Mouse (Mus musculus): ENCODE measurements at regions not wholly inside any gene's neighbourhood (a gene's known extent, or its start where the extent isn't known, plus 50 kb on each side); places are given as distances from the start of the nearest gene placed in this dataset.
A peak's percentile ranks its signal among the peaks of the same experiment; 100 is the strongest.
"Not testable (repeated sequence)": the region's sequence is repeated elsewhere in the genome, so short reads cannot be mapped to it uniquely, and the experiment has no call there.

DNA sequence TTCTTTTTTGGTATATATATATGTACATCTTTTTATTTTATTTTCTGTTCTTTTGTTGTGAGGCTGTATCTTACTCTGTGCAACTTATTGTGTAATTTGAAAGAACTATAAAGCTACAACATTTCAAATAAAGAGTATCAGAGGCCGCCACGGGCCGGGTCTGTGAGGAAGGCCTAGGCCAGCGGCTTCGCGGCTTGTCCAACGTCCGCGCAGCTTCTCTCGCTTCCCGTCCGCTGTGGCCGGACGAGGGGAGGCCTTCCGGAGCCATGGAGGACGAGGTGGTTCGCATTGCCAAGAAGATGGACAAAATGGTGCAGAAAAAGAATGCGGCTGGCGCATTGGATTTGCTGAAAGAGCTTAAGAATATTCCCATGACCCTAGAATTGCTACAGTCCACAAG is 167.4 kb downstream of the Kif21a start:
- DNase-seq (ENCODE audit: low read depth, low spot score) = not testable (repeated sequence)

DNA sequence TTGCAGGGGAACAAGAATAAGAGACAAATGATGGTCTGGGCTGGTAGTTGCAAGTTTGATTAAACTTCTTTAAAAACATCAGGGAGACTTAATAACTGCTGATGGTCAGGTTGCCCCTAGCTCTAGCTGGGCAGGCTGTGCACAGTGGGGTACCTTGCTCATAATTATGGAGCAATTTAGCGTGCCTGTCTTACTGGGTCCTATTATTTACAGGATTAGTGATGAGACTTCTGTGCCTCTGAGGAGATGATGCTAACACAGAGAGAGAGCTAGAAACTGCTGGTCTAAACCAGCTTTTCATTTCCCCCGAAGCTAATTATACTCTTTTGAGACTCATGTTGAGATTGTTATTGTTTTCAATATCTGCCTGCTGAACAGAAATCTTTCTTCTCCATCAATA is 180.3 kb downstream of the Kif21a start:
- DNase-seq (ENCODE audit: low read depth, low spot score) = no peak

DNA sequence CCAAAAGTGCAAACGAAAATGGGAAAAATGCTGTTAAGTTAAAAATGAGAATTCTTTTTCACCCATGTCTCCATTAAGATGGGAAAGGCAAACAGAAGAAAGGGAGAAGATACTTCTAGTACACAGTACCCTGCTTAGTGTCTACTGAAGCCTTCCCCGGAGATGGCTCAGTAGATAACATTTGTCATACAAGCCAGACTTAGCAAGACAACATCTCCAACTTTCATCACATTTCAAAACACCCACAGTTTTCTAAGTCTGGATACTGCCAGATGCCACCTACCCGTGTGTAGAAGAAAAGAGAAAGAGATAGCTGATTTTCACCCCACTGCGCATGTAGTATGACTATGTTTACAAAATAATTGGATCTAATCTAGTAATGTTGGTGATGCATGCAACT is 174.5 kb upstream of the Cpne8 start:
- DNase-seq (ENCODE audit: low read depth, low spot score) = not testable (repeated sequence)

DNA sequence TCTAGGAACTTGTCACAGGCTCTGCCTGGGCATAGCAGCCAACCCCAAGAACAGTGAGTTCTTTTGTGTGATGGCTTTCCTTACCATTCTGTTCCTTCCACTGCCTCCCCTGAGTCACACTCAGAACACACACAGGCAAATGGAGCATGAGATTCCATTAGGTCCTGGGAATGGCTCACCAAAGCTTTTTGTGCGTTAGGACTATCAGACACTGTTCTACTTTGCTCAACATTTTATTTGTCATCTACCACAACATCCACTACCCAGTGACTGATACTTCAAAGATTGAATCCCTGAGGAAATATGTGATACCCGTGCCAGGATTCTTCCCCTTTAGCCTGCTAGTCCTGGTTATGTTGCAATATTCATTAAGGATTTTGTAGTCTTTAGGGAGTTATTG is 172.8 kb upstream of the Cpne8 start:
- DNase-seq (ENCODE audit: low read depth, low spot score) = no peak

DNA sequence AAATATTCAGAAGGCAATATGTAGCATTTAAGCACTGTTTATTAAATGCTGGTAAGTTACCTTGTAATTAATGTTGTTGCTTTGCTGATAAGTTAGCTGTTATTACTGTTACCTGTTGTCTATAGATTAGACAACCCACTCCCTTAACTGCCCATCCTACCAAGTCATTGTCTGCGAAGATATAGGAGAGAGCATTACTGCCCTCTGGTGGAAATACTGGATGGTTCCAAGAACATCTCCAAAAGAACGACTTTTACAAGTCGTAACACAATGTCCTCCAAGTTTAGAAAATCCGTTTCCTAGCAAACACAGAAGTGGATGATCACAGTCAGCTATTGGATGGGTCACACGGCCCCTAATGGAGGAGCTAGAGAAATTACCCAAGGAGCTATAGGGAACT is 162.2 kb upstream of the Cpne8 start:
- DNase-seq (ENCODE audit: low read depth, low spot score) = peak; percentile 49

DNA sequence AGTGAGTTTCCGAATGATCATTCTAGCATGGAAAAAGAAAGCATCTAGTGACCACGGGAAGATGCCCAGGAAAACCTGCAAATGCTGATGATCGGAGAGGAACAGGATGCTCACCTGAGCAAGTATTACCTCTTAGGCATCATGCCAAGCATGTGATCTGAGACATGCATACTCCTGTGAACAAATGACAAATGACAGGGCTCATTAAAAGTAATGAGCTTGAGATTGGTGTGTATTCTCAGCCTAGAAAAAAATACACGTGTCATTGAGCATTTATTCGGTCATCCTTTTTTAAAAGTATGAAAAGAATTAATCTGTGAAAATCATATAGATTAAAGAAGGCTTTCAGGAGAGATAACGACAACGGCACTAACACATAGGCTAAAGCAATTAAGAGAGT is 156.4 kb upstream of the Cpne8 start:
- DNase-seq (ENCODE audit: low read depth, low spot score) = no peak

DNA sequence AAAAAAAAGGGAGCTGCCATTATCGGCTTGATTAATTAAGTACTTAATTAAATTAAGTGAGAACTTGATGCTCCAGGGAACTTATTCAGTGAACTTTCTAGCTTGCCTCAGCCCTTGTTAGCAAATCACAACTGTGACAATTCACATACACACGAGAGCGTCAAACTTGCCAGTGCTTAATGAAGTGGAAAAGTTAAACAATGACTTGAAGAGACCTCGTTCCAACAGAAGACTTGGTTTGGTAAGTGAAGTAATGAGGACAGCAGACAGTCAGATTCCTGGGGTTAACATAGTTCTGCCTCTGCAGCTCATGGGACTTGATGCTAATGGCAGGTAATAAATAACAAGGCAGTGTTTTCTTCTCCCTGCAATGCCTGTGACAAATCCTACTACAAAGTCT is 148.6 kb upstream of the Cpne8 start:
- no peak for DNase-seq (ENCODE audit: low read depth, low spot score)

DNA sequence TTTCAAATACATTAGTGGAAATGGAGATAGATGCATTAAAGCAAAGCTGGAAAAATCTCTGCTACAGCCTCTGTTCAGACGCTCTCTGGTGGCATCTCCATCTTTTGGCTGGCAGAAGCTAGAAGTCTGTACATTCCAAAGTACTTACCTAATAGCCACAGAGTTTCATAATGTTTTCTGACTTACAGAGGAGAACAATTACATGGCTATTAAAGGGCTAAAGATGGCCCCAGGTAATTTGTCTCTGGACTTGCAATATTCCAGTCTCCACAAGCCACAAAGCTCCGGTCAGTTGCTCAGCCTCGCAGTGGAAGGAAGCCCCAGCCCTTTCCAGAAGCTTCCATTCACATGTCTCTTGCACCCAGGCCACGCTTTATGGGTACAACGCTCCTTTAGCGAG is 143.1 kb upstream of the Cpne8 start:
- DNase-seq (ENCODE audit: low read depth, low spot score) = no peak

DNA sequence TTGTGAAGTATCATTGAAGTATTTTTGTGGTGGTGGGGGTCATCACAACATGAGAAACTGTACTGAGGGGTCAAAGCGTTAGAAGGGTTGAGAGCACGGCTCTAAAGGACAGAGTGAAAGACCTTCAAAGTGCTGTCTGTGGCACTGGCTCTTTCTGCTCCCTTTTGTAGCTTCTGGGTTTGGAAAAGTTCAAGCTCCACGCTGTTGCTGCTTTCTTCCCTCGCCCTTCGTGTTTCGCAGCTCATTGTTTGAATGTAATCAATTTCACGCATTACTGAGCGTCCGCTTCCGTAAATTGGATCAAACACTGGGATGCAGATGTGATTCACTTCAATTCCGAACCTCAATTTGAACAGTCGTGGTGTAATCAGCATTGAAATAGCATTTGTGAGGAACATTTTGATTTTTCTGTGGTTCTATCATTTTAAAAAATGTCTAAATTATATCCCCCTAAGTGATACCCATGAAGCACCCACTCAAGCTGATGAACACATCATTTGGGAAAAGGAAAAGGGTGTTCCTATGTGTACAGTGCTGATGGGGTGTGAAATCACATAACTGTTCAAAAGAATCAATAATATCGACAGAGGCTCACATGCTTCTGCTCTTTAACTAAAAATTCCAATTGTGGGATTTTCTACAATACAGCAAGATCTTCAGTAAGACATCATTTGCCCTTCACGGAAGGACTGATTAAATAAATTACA is 140.9 kb upstream of the Cpne8 start:
- DNase-seq (ENCODE audit: low read depth, low spot score) = no peak

DNA sequence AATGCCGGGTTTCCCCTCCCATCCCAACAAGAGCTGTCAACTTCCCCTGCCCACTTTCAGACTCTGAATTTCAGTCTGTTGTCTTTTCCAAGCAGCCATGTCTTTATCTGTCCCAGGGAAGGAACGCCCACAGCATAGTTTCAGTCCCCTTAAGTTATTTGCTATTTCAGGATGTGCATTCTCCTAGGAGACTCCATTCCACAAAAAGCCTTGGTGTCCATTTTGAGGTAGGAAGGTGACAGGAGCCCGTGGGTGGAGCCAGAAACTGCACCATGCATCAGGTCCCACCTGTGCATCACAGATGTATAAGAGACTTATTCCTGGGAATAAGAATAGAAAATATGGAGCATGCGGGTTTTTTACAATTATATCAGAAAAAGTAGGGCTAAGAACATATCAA is 138.9 kb upstream of the Cpne8 start:
- peak; percentile 45 for DNase-seq (ENCODE audit: low read depth, low spot score)

DNA sequence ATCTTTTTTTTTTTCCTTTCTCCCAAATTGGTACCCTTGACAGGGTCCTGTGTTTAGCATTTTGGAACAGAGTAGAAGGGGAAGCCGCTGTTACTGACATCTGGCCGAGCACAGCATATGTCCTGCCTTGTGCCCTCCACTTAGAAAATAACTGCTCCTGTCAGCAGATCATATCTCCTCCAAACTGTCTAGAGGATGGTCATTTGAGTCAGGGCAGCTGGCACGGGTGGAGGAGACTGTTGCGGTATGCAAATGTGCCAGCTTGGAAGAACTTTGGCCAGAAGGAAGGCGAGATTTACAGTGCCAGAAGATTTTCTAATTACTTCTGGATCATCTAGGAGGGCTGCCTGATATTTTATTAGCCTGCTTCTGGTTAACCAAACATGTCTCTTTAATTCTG is 134.7 kb upstream of the Cpne8 start:
- no peak for DNase-seq (ENCODE audit: low read depth, low spot score)

DNA sequence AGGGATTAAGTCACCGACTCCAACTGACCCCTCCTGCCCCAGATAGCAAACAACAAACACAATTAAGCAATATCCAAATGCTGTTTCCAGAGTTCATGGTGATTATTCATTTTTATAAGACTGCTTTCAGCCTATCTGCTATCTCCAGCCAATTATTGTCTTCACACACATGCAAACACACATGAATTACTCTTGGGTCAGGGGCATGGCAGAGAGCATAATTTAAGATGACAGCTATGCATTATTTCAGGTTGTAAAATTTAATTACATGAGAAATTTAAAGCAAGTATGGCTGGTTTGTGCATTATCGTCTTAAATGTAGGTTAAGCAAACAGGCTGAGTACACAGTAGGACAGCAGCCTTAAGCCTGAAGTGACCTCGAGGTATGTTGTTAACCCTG is 131.1 kb upstream of the Cpne8 start:
- DNase-seq (ENCODE audit: low read depth, low spot score) = no peak

DNA sequence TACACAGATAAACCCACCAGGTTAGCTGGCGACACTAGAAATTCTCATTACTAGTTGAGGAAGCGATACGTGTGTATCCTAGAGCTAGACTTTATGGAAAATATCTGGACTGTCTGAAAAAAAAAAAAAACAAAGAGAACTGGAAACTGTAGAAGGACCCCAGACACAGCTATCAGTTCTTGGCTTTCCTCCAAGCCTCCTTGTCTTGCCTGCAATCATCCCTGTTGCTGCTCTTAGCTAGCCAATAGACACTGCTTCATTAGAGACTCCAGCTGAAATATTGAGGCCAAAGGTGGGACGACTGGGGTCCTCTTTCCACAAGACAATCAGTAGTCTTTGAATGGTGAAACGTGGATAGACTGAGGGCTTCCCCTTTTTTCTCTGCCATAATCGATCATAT is 129.0 kb upstream of the Cpne8 start:
- no peak for DNase-seq (ENCODE audit: low read depth, low spot score)

DNA sequence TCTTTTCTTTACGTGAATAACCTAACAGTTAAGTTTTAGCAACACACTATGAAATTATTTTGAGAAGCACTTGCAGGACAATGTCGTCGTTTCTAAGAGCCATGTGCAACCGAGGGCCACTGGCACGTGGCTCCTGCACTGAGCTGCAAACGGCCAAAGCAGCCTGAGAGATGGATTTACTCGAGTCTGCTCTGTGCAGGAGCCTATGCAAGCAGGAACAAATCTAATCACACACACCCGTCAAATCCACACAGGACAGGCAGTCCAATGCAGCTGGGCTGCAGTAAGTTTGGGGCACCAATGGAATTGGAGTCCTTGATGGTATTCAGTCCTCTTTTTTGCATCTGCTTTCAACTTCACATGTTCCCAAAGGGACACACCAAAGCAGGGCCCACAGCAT is 118.8 kb upstream of the Cpne8 start:
- DNase-seq (ENCODE audit: low read depth, low spot score) = no peak

DNA sequence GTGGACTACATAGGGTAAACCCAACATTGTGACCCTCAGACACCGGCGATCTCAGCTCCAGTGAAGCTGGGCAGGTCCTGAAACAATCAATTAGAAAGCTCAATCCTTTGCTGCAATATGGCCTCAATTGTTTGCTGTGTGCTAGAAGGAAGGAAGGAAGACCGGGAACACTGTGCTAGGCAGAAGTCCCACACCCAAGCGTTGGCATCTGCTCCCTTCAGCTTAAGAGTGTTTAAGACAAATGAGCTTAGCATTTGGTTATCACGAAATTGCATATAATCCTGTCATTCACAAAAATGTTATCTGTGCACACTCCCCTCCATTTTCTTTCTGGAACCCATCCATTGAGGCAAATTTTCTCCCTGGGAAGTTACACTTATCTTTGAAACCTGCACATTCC is 110.7 kb upstream of the Cpne8 start:
- DNase-seq (ENCODE audit: low read depth, low spot score) = no peak

DNA sequence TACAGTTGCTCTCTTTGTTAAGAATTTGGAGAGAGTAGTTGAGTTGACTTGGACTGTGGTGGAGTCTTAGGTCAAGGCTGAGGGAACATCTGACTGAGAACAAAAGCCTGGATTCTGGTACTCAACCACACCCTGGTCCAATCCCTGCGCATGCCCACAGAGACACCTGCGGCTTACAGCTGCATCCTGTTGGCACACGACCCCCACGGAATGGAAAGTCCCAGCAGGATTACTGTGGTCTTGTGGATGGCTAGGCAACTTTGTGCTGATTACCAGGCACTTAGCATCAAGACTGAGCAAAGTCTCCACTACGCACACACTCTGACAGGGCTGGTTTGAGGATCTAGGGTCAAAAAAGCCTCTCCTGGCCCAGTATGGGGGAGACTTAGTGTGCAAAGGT is 105.5 kb upstream of the Cpne8 start:
- no peak for DNase-seq (ENCODE audit: low read depth, low spot score)

DNA sequence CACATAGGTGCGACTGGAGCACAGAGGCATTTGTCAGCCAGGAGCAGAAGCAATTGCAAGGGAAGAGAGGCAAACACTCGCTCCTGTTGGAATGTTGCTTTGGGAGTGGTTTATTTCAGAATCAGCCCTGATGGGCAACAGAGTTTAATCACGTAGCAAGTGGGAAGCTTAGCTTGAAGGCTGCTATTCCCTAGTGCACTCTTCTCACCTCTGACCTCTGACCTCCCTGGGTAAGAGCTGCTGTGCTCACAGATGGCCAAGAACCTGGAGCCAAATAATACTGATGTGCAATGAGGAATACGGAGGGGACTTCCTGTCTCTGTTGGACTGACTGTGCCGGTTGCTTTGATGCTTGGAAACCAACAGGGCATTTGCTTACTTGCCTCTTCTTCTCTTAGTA is 88.3 kb upstream of the Cpne8 start:
- no peak for DNase-seq (ENCODE audit: low read depth, low spot score)

DNA sequence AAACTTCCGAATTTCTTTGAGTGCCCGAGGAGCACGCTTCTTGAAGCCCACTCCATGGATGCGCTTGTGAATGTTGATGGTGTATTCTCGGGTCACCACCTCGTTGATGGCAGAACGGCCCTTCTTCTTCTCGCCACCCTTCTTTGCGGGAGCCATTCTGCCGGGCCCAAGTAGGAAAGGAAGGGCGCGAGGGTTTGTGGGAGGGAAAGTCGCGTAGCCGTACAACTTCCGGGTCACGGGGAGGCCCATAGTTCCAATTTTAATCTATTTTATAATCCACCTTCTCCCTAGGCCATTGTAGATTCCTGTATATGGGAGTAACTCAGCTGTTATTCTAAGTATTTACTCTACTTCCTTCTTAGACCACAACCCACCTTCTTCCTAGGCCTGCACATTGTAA is 85.3 kb upstream of the Cpne8 start:
- DNase-seq (ENCODE audit: low read depth, low spot score) = not testable (repeated sequence)

DNA sequence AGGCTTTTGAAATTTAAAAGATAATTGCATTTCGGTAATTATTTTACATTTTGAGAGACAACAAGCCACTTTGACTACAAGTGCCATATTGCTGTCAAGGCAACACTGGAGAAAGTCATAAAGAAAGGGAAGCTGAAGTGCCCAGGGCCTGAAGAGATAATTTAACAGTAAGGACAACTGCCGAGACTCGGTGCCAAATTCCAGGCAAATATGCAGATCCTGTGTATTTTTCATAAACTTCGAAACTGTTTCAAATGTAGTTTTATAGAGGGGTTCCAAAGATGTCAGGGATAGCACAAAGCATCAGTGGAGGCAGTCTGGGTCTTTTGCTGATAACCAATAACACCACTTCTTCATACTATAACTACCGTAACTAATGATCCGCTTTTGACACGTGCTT is 54.7 kb upstream of the Cpne8 start:
- no peak for DNase-seq (ENCODE audit: low read depth, low spot score)

Measured in telencephalon, adult 2 months (tissue).